Mouse (Mus musculus) G1E (cell line): ENCODE data around the gene Zfp362. TPM values are rescaled to one million over a fixed set of nuclear protein-coding genes. Genes with fewer than 3 reads are reported as not detected.

Source experiments
- ATAC-seq: 2 replicates; pipeline ENCODE4 v1.8.0; 2016; ENCODE audit warnings: mild to moderate bottlenecking; ENCODE audit not compliant: insufficient number of reproducible peaks, poor library complexity, low FRiP score, severe bottlenecking; ENCODE audit errors: extremely low read depth
- DNase-seq: peaks from one replicate; pipeline ENCODE4 v3.0.0; 2012; ENCODE audit warnings: low spot score
- H3K27me3 ChIP-seq: 2 replicates; pipeline ENCODE4 v1.6.1; 2012; ENCODE audit warnings: mild to moderate bottlenecking, low read length, inconsistent platforms; ENCODE audit not compliant: insufficient read depth
- H3K36me3 ChIP-seq: replicated peaks from 2 replicates; pipeline ENCODE3; 2012; ENCODE audit warnings: mild to moderate bottlenecking, inconsistent platforms
- H3K4me1 ChIP-seq: 2 replicates; pipeline ENCODE4 v1.6.1; 2012; ENCODE audit warnings: low read depth, low read length, inconsistent platforms, mixed read lengths; ENCODE audit not compliant: insufficient read depth
- H3K4me3 ChIP-seq: 2 replicates; pipeline ENCODE4 v1.5.1; 2012; ENCODE audit warnings: low read depth, mild to moderate bottlenecking, inconsistent platforms, low read length, moderate library complexity, mixed read lengths
- H3K9me3 ChIP-seq: replicated peaks from 2 replicates; pipeline ENCODE4 v1.6.1; 2012; ENCODE audit warnings: inconsistent platforms
- CTCF ChIP-seq: IDR thresholded peaks from 2 replicates; pipeline ENCODE4 v1.5.1; 2012; ENCODE audit warnings: low read depth, low read length, inconsistent platforms, mixed read lengths
- GATA1 ChIP-seq: IDR thresholded peaks from 2 replicates; pipeline ENCODE4 v1.6.1; 2012; ENCODE audit warnings: borderline replicate concordance, low read length, inconsistent platforms, mixed read lengths
- GATA2 ChIP-seq: IDR thresholded peaks from 2 replicates; pipeline ENCODE4 v1.6.1; 2012; ENCODE audit warnings: low read depth, low read length, inconsistent platforms, borderline replicate concordance
- POLR2AphosphoS5 ChIP-seq: IDR thresholded peaks from 2 replicates; pipeline ENCODE4 v1.6.1; 2012; ENCODE audit warnings: low read depth, low read length, inconsistent platforms; ENCODE audit not compliant: insufficient replicate concordance
- TAL1 ChIP-seq: conservative IDR thresholded peaks from 2 replicates; pipeline ENCODE4 v1.6.1; 2012; ENCODE audit warnings: low read depth, low read length, inconsistent platforms, mixed read lengths
- polyA plus RNA-seq: library from polyadenylated mRNA; stranded (reverse); fragments of >175 nt; gene quantifications from 2 replicates; pipeline ENCODE4 v1.2.3, GENCODE M21; 2012
- total RNA-seq, 2 experiments: library from RNA; stranded (forward) in 1 of 2; stranded (reverse) in 1 of 2; fragments of 200-1000 nt in 1 of 2; fragments of >200 nt in 1 of 2; fragmentation: Nextera tagmentation in 1 of 2; gene quantifications; 2 replicates each; pipeline ENCODE4 v1.2.3; 2014 to 2017

The Zfp362 gene
- total and polyA plus RNA-seq, 3 experiments, result 2.2 to 73.8 (median 26.6) TPM

GRCm38 (mm10) chr4:128734721-128735671 is 70.8 kb downstream of the Zfp362 start:
- no peaks in the 10 kb centered on the region for H3K9me3 ChIP-seq
- no peak overlapping the region for H3K4me3 ChIP-seq
- H3K27me3 ChIP-seq, result no peaks in the 10 kb centered on the region
- ATAC-seq, result peak; percentile 6; the same call in 1 of the 2 replicates
- no peak for TF ChIP-seq POLR2AphosphoS5
- TF ChIP-seq GATA2, result no peak
- TF ChIP-seq CTCF, result no peak
- TF ChIP-seq GATA1, result no peak
- TF ChIP-seq TAL1, result no peak
- peaks cover 73% of the 10 kb centered on the region for H3K36me3 ChIP-seq
- peaks cover 32% of the 10 kb centered on the region for H3K4me1 ChIP-seq
- no peak for DNase-seq

DNA sequence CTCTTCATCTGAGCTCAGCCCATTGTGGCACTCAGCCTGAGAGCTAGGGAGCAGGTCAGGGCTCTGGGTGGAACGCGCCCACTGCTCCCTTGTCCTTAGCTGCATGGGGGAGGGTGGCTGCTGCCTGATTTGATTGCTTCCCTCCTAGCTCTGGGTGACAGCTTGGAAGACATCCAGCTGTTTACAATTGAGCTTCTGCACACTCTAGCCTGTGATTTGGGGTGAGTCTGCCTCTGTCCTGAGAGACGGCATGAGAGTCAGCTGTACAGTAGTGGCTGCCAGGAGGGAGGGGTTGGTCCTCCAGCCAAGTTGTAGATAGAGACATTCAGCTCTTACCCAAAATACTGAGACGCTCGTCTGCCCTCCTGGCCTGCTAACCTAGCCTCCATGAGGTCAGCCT is 71.6 kb downstream of the Zfp362 start:
- Histone ChIP-seq H3K27me3 (no peaks in the 10 kb centered on the region), H3K4me3 (no peak overlapping the region), H3K36me3 (peaks cover 80% of the 10 kb centered on the region), H3K4me1 (peaks cover 40% of the 10 kb centered on the region), H3K9me3 (no peaks in the 10 kb centered on the region)
- ATAC-seq (no peak), DNase-seq (no peak)
- TF ChIP-seq GATA1 (no peak), POLR2AphosphoS5 (no peak), CTCF (no peak), TAL1 (no peak), GATA2 (no peak)

GRCm38 (mm10) chr4:128733496-128733895 is 72.3 kb downstream of the Zfp362 start:
- Histone ChIP-seq H3K4me1 (peaks cover 47% of the 10 kb centered on the region), H3K9me3 (no peaks in the 10 kb centered on the region), H3K36me3 (peaks cover 83% of the 10 kb centered on the region), H3K27me3 (no peaks in the 10 kb centered on the region), H3K4me3 (no peak overlapping the region)
- no peak for DNase-seq
- ATAC-seq, result no peak
- TF ChIP-seq GATA1 (no peak), TAL1 (no peak), POLR2AphosphoS5 (no peak), CTCF (no peak), GATA2 (no peak)

- Histone ChIP-seq H3K4me1 (peaks cover 51% of the 10 kb centered on the region), H3K9me3 (no peaks in the 10 kb centered on the region), H3K4me3 (no peak overlapping the region), H3K36me3 (peaks cover 76% of the 10 kb centered on the region), H3K27me3 (no peaks in the 10 kb centered on the region)
- TF ChIP-seq POLR2AphosphoS5, result no peak
- TF ChIP-seq GATA2, result no peak
- no peak for TF ChIP-seq TAL1
- no peak for TF ChIP-seq GATA1
- no peak for TF ChIP-seq CTCF
- DNase-seq (no peak), ATAC-seq (no peak)
Observed at GRCm38 (mm10) chr4:128732794-128733193, 73.1 kb downstream of the Zfp362 start.

GRCm38 (mm10) chr4:128730271-128730670 is 75.6 kb downstream of the Zfp362 start:
- DNase-seq, result no peak
- no peak for ATAC-seq
- H3K4me1 ChIP-seq, result peaks cover 56% of the 10 kb centered on the region
- TF ChIP-seq TAL1 (no peak), GATA2 (no peak), GATA1 (no peak), CTCF (no peak), POLR2AphosphoS5 (no peak)
- no peaks in the 10 kb centered on the region for H3K27me3 ChIP-seq
- H3K9me3 ChIP-seq, result no peaks in the 10 kb centered on the region
- peaks cover 53% of the 10 kb centered on the region for H3K36me3 ChIP-seq
- no peak overlapping the region for H3K4me3 ChIP-seq

DNA sequence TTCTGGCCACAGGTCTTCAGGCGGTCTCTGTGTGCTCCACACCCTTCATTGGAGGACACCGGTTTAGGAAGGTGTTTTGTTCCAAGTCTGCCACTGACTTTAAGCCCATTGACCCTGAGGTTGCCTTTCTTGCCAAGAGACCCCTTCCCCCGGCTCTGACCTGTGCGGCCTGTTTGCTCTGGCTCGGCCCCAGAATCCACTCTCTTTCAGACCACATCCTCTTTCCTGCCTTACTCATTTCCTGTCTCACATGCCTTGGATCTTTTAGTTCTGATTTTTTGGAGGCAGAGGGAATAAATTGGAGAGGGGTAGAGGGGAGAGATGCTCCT is 76.2 kb downstream of the Zfp362 start:
- Histone ChIP-seq H3K27me3 (peaks cover 2% of the 10 kb centered on the region; the same call in 1 of the 2 replicates), H3K4me3 (peak overlapping the region; percentile 79; the same call in 1 of the 2 replicates), H3K4me1 (peaks cover 52% of the 10 kb centered on the region), H3K9me3 (no peaks in the 10 kb centered on the region), H3K36me3 (peaks cover 47% of the 10 kb centered on the region)
- no peak for TF ChIP-seq GATA2
- no peak for TF ChIP-seq POLR2AphosphoS5
- TF ChIP-seq TAL1, result no peak
- TF ChIP-seq CTCF, result no peak
- TF ChIP-seq GATA1, result no peak
- no peak for DNase-seq
- no peak for ATAC-seq
